Mouse (Mus musculus) spleen, postnatal 10 days (tissue): Measurements from ENCODE around the gene Tns4.

Source experiments
- DNase-seq, 2 experiments: peaks; one replicate each; pipeline ENCODE4 v3.0.0; 2021 to 2022; ENCODE audit warnings: low spot score in 2 of 2

Tns4 gene

GRCm38 (mm10) chr11:99118420-99118819, 29.3 kb upstream of the Tns4 start:
- DNase-seq, result no peak

- DNase-seq, result no peak
These were observed 28.8 kb upstream of the Tns4 start for GRCm38 (mm10) chr11:99117907-99118306.

GRCm38 (mm10) chr11:99115940-99116339, 26.8 kb upstream of the Tns4 start:
- DNase-seq, result no peak

- DNase-seq, result no peak
These were observed 24.0 kb upstream of the Tns4 start for GRCm38 (mm10) chr11:99113111-99113510.

- no peak for DNase-seq
These were observed 23.6 kb upstream of the Tns4 start for GRCm38 (mm10) chr11:99112700-99113099.

- no peak for DNase-seq
These were observed 22.5 kb upstream of the Tns4 start for GRCm38 (mm10) chr11:99111631-99112030.

- DNase-seq, result no peak
These were observed 22.0 kb upstream of the Tns4 start for GRCm38 (mm10) chr11:99111155-99111554.

- DNase-seq, result peak in 1 of 2 experiments; percentile 52
These were observed 21.4 kb upstream of the Tns4 start for GRCm38 (mm10) chr11:99110370-99111110.

- DNase-seq, result no peak
These were observed 19.2 kb upstream of the Tns4 start for GRCm38 (mm10) chr11:99108296-99108695.

- no peak for DNase-seq
These were observed 17.0 kb upstream of the Tns4 start for GRCm38 (mm10) chr11:99105981-99106726.

GRCm38 (mm10) chr11:99104609-99105410, 15.7 kb upstream of the Tns4 start:
- peak in 1 of 2 experiments; percentile 39 for DNase-seq

GRCm38 (mm10) chr11:99102575-99103270, 13.6 kb upstream of the Tns4 start:
- no peak for DNase-seq

- DNase-seq, result no peak
These were observed 12.6 kb upstream of the Tns4 start for GRCm38 (mm10) chr11:99101693-99102092.

- DNase-seq, result no peak
These were observed 11.1 kb upstream of the Tns4 start for GRCm38 (mm10) chr11:99100215-99100614.

- DNase-seq, result no peak
These were observed 10.4 kb upstream of the Tns4 start for GRCm38 (mm10) chr11:99099516-99099915.

GRCm38 (mm10) chr11:99098924-99099323, 9.8 kb upstream of the Tns4 start:
- DNase-seq, result no peak

GRCm38 (mm10) chr11:99096996-99097774, 8.1 kb upstream of the Tns4 start:
- DNase-seq, result no peak

- no peak for DNase-seq
These were observed 7.3 kb upstream of the Tns4 start for GRCm38 (mm10) chr11:99096417-99096816.

GRCm38 (mm10) chr11:99095759-99096158, 6.7 kb upstream of the Tns4 start:
- DNase-seq, result no peak

- no peak for DNase-seq
These were observed 6.0 kb upstream of the Tns4 start for GRCm38 (mm10) chr11:99094911-99095676.
